Mouse (Mus musculus) gastrocnemius, postnatal 36 days (tissue): ENCODE data around the gene Spata31d1d. TPM values are rescaled to one million over a fixed set of nuclear protein-coding genes. Genes with fewer than 3 reads are reported as not detected.

Source experiments
- DNase-seq, 2 experiments: peaks; one replicate each; pipeline ENCODE4 v3.0.0; 2022
- intact Hi-C: fragments of 180-260 bp; cut with DNase I; formaldehyde crosslinking; loops from one replicate; pipeline ENCODE4 v1.15.1; 2025
- total RNA-seq, 2 experiments: library from RNA; stranded (reverse); gene quantifications; 2 replicates each; pipeline ENCODE4 v1.2.3; 2021

Gene Spata31d1d
- total RNA-seq, 2 experiments from 2014 or later = not detected

- no peak for DNase-seq
- intact Hi-C loops = no loop called here
These were observed 46.3 kb downstream of the Spata31d1d start for GRCm38 (mm10) chr13:59685236-59685635.

GRCm38 (mm10) chr13:59682629-59683028, 48.9 kb downstream of the Spata31d1d start:
- DNase-seq = no peak
- intact Hi-C loops = no loop called here

- DNase-seq = no peak
- intact Hi-C loops = no loop called here
These were observed 51.6 kb downstream of the Spata31d1d start for GRCm38 (mm10) chr13:59679908-59680307.

- no peak for DNase-seq
- intact Hi-C loops = no loop called here
These were observed 52.2 kb downstream of the Spata31d1d start for GRCm38 (mm10) chr13:59679306-59679705.

- no peak for DNase-seq
- intact Hi-C loops = no loop called here
These were observed 55.0 kb downstream of the Spata31d1d start for GRCm38 (mm10) chr13:59676316-59677229.

Other genes starting within 250 kb of the Spata31d1d start
- gene Agtpbp1, start 146.5 kb downstream of the Spata31d1d start, total RNA-seq = 10 to 100 TPM; 44.0 to 57.1 TPM
- gene Naa35, start 146.5 kb downstream of the Spata31d1d start, total RNA-seq = 10 to 100 TPM; 32.0 to 36.5 TPM
- 1 to 10 TPM; 5.9 to 6.8 TPM for gene Golm1, start 55.9 kb downstream of the Spata31d1d start, total RNA-seq
- not detected for gene 4921517D22Rik, start 37.6 kb downstream of the Spata31d1d start, total RNA-seq
- not detected for gene Spata31d1a, start 21.4 kb downstream of the Spata31d1d start, total RNA-seq
- not detected for gene Spata31d1b, start 19.5 kb downstream of the Spata31d1d start, total RNA-seq
- gene 1700014D04Rik, start 15.0 kb upstream of the Spata31d1d start, total RNA-seq = not detected
- 100 to 1,000 TPM; 179 to 181 TPM for gene Isca1, start 38.1 kb upstream of the Spata31d1d start, total RNA-seq
- gene Gm49354, start 50.5 kb upstream of the Spata31d1d start, total RNA-seq = not detected
- 10 to 100 TPM; 31.2 to 33.6 TPM for gene Tut7, start 91.4 kb upstream of the Spata31d1d start, total RNA-seq